Mouse (Mus musculus): ENCODE results near the gene Pars2. TPM values are rescaled to one million over a fixed set of nuclear protein-coding genes. Genes with fewer than 3 reads are reported as not detected.
A peak's percentile ranks its signal among the peaks of the same experiment; 100 is the strongest.

Gene Pars2
- polyA plus RNA-seq, 1 experiment from 2014 or later, result 16.0 TPM

DNA sequence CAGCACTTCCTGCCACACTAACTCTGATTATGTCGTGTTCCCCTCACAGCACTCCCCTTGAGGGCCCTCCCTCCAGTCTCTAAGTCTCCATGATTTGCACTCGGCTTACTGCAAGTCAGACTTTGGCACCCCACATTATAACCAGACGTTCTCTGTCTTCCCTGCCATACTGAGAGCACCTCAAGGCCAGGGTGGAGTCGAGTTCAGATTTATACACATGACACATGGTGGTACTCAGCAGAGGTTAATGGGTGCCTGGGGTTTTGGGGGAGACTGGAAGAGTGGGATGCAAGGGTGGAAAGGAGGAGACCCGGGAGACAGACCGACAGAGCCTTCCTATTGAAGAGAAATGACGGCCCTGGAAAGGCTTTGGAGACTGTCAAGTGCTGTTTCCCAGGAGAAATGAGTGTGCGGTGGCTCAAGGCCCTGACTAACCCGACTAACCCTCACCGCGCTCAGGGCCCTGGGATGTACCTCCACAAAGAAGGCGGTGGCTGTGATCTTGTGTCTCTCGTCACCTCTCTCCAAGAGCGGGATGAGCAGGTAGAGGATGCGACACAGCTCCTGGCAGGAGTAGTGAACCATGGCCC, 43.1 kb downstream of the Pars2 start:
- no peak overlapping the region for H3K4me3 ChIP-seq (ENCODE audit: low read depth, low read length)
- no peaks in the 10 kb centered on the region for H3K36me3 ChIP-seq (replicated peaks; ENCODE audit: control insufficient read depth, insufficient read depth, low read depth, low read length)
- no peaks in the 10 kb centered on the region for H3K27me3 ChIP-seq (ENCODE audit: control insufficient read depth, insufficient read depth, low read length)
- no peaks in the 10 kb centered on the region for H3K4me1 ChIP-seq (ENCODE audit: control insufficient read depth, insufficient read depth, low read length)
- no peak overlapping the region for H3K9ac ChIP-seq (replicated peaks; ENCODE audit: low read length)
- H3K27ac ChIP-seq (replicated peaks; ENCODE audit: low read depth, low read length), result no peak overlapping the region
- ATAC-seq (replicated peaks; ENCODE audit: insufficient number of reproducible peaks, low FRiP score, low TSS enrichment, low read depth), result no peak
- no peak overlapping the region for H3K4me2 ChIP-seq (ENCODE audit: low read depth, low read length)
- H3K9me3 ChIP-seq (replicated peaks; ENCODE audit: control insufficient read depth, low read length), result no peaks in the 10 kb centered on the region
- no peak for DNase-seq (ENCODE audit: low spot score)
- WGBS, result 81% methylated on average over 15 of the region's 15 CpGs

DNA sequence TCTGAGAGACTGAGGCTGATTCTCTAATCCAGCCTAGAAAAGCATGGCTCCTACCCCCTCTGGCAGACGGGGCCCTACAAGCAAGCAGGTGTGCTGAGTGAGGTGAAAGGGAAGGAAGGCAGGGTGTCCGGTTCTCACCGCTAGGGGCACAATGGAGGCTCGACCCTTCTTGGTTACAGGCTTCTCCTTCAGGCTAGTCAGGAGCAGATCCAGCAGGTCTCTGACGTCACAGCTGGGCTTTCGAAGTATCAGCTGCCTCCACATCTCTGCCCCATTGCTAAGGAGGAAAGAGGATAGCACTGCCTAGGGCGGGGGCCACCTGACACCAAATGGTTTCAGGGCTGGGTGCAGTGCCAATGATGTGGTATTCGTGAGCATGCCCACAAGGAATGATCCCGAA, 49.1 kb downstream of the Pars2 start:
- WGBS, result 17% methylated on average over 9 of the region's 9 CpGs
- DNase-seq (ENCODE audit: low spot score) (peak; percentile 81), ATAC-seq (replicated peaks; ENCODE audit: insufficient number of reproducible peaks, low FRiP score, low TSS enrichment, low read depth) (peak; percentile 42)
- no peaks in the 10 kb centered on the region; the same call in 1 of the 2 replicates for H3K4me1 ChIP-seq (ENCODE audit: control insufficient read depth, insufficient read depth, low read length)
- H3K9me3 ChIP-seq (replicated peaks; ENCODE audit: control insufficient read depth, low read length), result no peaks in the 10 kb centered on the region
- H3K4me2 ChIP-seq (ENCODE audit: low read depth, low read length), result no peak overlapping the region
- no peaks in the 10 kb centered on the region for H3K27me3 ChIP-seq (ENCODE audit: control insufficient read depth, insufficient read depth, low read length)
- no peak overlapping the region for H3K9ac ChIP-seq (replicated peaks; ENCODE audit: low read length)
- H3K27ac ChIP-seq (replicated peaks; ENCODE audit: low read depth, low read length), result no peak overlapping the region
- no peak overlapping the region for H3K4me3 ChIP-seq (ENCODE audit: low read depth, low read length)
- H3K36me3 ChIP-seq (replicated peaks; ENCODE audit: control insufficient read depth, insufficient read depth, low read depth, low read length), result no peaks in the 10 kb centered on the region

DNA sequence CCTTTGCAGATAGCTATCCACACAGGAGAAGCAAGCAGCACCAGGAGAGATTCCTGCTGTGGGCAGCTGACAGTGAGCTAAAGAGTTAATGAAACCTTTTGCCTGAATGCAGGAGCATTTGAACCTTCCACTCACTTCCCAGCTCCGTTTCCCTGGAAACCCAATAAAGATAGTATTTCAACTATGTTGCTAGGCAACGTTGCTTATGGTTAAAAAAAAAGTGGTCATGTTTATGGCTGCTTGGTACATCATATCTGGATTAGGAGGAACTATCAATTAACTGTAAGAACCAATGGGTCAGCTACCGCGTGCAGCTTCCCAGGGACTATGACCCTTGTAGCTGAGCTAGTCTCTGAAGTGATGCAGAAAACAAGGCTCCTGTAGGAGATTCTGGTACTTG, 49.9 kb downstream of the Pars2 start:
- H3K9me3 ChIP-seq (replicated peaks; ENCODE audit: control insufficient read depth, low read length), result no peaks in the 10 kb centered on the region
- no peaks in the 10 kb centered on the region; the same call in 1 of the 2 replicates for H3K4me1 ChIP-seq (ENCODE audit: control insufficient read depth, insufficient read depth, low read length)
- WGBS, result 36% methylated on average over 4 of the region's 4 CpGs
- no peak overlapping the region for H3K4me2 ChIP-seq (ENCODE audit: low read depth, low read length)
- H3K4me3 ChIP-seq (ENCODE audit: low read depth, low read length), result no peak overlapping the region
- DNase-seq (ENCODE audit: low spot score) (peak; percentile 66), ATAC-seq (replicated peaks; ENCODE audit: insufficient number of reproducible peaks, low FRiP score, low TSS enrichment, low read depth) (no peak)
- H3K27me3 ChIP-seq (ENCODE audit: control insufficient read depth, insufficient read depth, low read length), result no peaks in the 10 kb centered on the region
- H3K27ac ChIP-seq (replicated peaks; ENCODE audit: low read depth, low read length), result no peak overlapping the region
- H3K36me3 ChIP-seq (replicated peaks; ENCODE audit: control insufficient read depth, insufficient read depth, low read depth, low read length), result no peaks in the 10 kb centered on the region
- H3K9ac ChIP-seq (replicated peaks; ENCODE audit: low read length), result no peak overlapping the region

DNA sequence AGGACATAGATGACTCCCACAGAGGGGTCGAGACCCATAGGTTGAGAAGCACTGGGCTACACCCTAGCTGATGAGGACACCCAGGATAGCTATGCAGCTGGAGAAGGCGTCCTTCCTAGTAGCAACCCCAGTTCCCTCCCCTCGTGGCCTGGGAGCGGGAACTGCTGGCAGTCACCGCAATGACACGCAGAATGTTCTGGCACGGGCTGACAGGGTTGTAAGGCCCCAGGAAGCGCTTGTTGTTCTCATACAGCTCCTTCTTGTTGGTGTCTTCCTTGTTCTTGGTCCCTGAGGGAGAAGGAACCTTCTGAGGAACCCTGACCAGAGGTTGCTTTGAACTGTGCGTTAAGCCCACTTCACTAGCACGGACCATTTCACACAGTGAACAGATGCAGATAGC, 53.1 kb downstream of the Pars2 start:
- Histone ChIP-seq H3K9ac (replicated peaks; ENCODE audit: low read length) (no peak overlapping the region), H3K4me3 (ENCODE audit: low read depth, low read length) (no peak overlapping the region), H3K27me3 (ENCODE audit: control insufficient read depth, insufficient read depth, low read length) (no peaks in the 10 kb centered on the region), H3K36me3 (replicated peaks; ENCODE audit: control insufficient read depth, insufficient read depth, low read depth, low read length) (no peaks in the 10 kb centered on the region), H3K4me1 (ENCODE audit: control insufficient read depth, insufficient read depth, low read length) (no peaks in the 10 kb centered on the region; the same call in 1 of the 2 replicates), H3K27ac (replicated peaks; ENCODE audit: low read depth, low read length) (no peak overlapping the region), H3K9me3 (replicated peaks; ENCODE audit: control insufficient read depth, low read length) (no peaks in the 10 kb centered on the region), H3K4me2 (ENCODE audit: low read depth, low read length) (no peak overlapping the region)
- ATAC-seq (replicated peaks; ENCODE audit: insufficient number of reproducible peaks, low FRiP score, low TSS enrichment, low read depth) (no peak), DNase-seq (ENCODE audit: low spot score) (no peak)
- WGBS, result 83% methylated on average over 10 of the region's 10 CpGs

DNA sequence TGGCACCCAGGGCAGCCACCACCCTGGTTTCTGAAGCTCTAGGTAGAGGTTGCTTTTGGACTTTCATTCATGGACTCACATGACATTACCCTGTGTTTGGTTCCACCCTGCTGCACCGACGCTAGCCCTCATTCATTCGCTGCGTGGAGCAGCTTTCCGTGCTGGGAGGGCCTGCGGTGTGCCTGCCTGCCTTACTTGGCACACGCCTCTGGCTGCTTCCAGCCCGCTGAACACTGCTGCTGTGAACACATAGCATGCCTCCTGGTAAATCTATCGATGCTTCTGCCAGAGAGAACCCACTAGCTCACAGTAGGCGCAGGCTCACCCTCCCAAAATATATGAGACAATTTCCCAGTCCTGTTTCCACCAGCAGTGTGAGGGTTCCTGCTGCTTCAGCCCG, 53.5 kb downstream of the Pars2 start:
- 76% methylated on average over 11 of the region's 11 CpGs for WGBS
- DNase-seq (ENCODE audit: low spot score) (no peak), ATAC-seq (replicated peaks; ENCODE audit: insufficient number of reproducible peaks, low FRiP score, low TSS enrichment, low read depth) (no peak)
- Histone ChIP-seq H3K4me1 (ENCODE audit: control insufficient read depth, insufficient read depth, low read length) (no peaks in the 10 kb centered on the region; the same call in 1 of the 2 replicates), H3K27me3 (ENCODE audit: control insufficient read depth, insufficient read depth, low read length) (no peaks in the 10 kb centered on the region), H3K4me2 (ENCODE audit: low read depth, low read length) (no peak overlapping the region), H3K27ac (replicated peaks; ENCODE audit: low read depth, low read length) (no peak overlapping the region), H3K36me3 (replicated peaks; ENCODE audit: control insufficient read depth, insufficient read depth, low read depth, low read length) (no peaks in the 10 kb centered on the region), H3K4me3 (ENCODE audit: low read depth, low read length) (no peak overlapping the region), H3K9ac (replicated peaks; ENCODE audit: low read length) (no peak overlapping the region; the same call in 1 of the 2 replicates), H3K9me3 (replicated peaks; ENCODE audit: control insufficient read depth, low read length) (no peaks in the 10 kb centered on the region)

Other genes with a start within 250 kb of the Pars2 start
- 0.63 and 0.65 TPM in 2 replicates for gene Pcsk9, start 186.7 kb upstream of the Pars2 start, polyA plus RNA-seq (2014; fragmentation: Nextera tagmentation; extraction: Ambion mirVana)
- not detected in 2 replicates for gene Bsnd, start 158.8 kb upstream of the Pars2 start, polyA plus RNA-seq (2014; fragmentation: Nextera tagmentation; extraction: Ambion mirVana)
- 21.8 and 22.2 TPM in 2 replicates for gene Dhcr24, start 90.0 kb upstream of the Pars2 start, polyA plus RNA-seq (2014; fragmentation: Nextera tagmentation; extraction: Ambion mirVana)
- 0.48 TPM in 1 of 2 replicates, not detected in the other for gene Lexm, start 33.8 kb upstream of the Pars2 start, polyA plus RNA-seq (2014; fragmentation: Nextera tagmentation; extraction: Ambion mirVana)
- gene Ttc22, start 28.6 kb upstream of the Pars2 start, polyA plus RNA-seq (2014; fragmentation: Nextera tagmentation; extraction: Ambion mirVana), result 0.10 and 0.33 TPM in 2 replicates
- gene Ttc4, start 27.9 kb downstream of the Pars2 start, polyA plus RNA-seq (2014; fragmentation: Nextera tagmentation; extraction: Ambion mirVana), result 97.2 and 99.0 TPM in 2 replicates
- 0.11 TPM in 1 of 2 replicates, not detected in the other for gene Mroh7, start 79.9 kb downstream of the Pars2 start, polyA plus RNA-seq (2014; fragmentation: Nextera tagmentation; extraction: Ambion mirVana)
- gene Fam151a, start 82.8 kb downstream of the Pars2 start, polyA plus RNA-seq (2014; fragmentation: Nextera tagmentation; extraction: Ambion mirVana), result 0.15 TPM in 2 replicates
- 1.1 and 1.2 TPM in 2 replicates for gene Acot11, start 153.9 kb downstream of the Pars2 start, polyA plus RNA-seq (2014; fragmentation: Nextera tagmentation; extraction: Ambion mirVana)

Measured in embryonic facial prominence, embryonic 11.5 days (tissue).